Mouse (Mus musculus) T-helper 17 cell (primary cell): Measurements from ENCODE around the gene Cep112.

Source experiments
- in situ Hi-C, 2 experiments: fragments of 300-600 bp; cut with MboI, MseI; formaldehyde crosslinking; loops; 1 replicate in 1 of 2; 2 replicates in 1 of 2; pipeline ENCODE4 v1.15.1; 2025; ENCODE audit warnings: high pct_unique_total_duplicates in 2 of 2

Gene Cep112

DNA sequence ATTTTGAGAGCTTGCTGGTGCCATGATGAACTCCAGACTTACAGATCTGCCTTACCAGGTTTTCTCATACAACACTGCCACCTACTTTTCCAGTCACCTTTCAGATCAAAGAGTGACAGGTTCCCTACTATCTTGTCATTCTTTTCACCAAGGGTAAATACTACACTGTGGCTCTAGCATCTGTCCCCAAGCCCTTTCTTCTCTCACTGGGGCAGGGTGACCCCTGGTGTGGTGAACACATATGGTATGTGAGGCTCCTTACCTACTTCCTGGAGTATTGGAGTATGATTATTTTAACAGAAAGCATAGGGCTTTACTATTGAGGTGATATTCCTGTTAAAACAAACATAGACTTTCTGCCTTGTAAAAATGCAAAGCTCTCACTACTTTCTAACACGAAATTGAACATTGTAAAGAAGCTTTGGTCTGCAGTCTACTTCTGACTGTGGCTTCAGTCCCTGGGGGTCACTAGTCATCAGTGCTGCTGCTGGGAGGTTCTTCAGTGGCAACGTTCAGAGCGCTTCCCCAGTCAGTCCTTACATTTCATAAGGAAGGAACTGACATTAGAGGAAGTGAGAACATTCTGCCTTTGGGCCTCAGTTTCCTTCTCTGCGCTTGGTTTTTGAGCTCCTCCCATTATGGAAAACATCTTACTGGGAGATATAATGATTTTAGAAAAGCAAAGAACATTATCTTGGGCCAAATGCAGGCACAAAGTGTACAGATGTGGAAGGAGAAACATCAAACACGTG lies 168.4 kb downstream of the Cep112 start:
- in situ Hi-C loops: no loop called here

DNA sequence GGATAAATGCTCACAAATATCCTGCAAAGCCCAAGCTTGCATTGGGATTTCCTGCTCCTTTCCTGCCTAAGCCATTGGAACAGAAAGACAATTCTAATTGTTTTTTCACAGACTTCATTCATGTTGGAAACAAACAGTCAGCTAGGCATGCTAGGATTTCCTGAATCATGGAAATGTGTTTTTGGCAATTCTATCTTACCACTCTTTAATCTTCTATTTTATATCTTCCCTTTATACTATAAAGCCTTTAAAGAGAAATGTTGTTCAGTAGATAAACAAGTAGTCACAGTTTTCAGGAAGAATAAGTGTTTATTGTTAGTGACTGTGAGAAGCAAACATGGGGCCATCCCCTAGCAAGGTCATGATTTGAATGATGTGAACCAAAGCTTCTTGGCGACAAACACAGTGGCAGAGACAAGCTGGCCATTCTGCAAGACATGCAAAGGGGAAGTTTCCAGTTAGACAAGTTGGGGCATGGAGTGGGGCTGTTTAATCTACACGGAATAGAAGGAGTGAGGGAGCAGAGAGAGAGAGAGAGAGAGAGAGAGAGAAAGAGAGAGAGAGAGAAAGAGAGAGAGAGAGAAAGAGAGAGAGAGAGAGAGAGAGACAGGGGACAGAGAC lies 169.1 kb downstream of the Cep112 start:
- in situ Hi-C loops: no loop called here

DNA sequence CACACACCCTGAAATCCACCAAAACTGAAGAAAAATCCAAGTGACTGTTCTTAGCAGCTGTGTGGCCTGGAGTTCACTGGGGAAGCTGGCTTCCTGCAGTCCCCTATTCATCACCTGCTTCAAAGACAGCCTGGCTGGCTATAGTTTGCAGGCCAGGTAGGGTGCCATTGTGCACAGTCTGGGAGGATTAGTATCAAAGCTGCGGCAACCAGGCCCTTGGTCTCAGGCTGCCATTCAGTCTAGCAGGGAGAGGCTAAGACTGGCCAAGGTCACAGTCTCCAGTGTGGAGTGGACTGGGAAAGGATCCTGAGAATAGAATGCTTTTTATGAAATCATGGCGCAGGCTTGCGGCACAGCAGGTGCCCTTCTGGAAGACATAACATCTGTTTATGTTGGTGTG lies 180.3 kb downstream of the Cep112 start:
- in situ Hi-C loops: loop anchor here in 1 of 2 experiments (5.0 kb wide), 1 partner anchor 82 kb away; no protein-coding TSS in a partner anchor

DNA sequence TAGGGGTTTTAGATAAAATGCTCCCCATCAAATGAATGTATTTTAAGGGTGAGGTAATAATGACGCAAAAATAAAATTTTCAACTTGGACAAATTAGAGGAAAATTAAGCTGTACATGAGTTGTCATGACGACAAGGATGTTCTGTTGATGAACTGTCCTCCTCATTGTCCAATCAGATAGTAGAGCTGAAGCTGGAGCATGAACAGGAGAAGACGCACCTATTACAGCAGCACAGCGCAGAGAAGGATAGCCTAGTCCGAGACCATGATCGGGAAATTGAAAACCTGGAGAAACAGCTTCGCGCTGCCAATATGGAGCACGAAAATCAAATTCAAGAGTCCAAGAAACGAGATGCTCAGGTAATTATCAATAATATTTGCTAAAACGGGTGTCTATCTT lies 181.0 kb downstream of the Cep112 start:
- in situ Hi-C loops: loop anchor here in 1 of 2 experiments (5.0 kb wide), 1 partner anchor 81 kb away; no protein-coding TSS in a partner anchor

DNA sequence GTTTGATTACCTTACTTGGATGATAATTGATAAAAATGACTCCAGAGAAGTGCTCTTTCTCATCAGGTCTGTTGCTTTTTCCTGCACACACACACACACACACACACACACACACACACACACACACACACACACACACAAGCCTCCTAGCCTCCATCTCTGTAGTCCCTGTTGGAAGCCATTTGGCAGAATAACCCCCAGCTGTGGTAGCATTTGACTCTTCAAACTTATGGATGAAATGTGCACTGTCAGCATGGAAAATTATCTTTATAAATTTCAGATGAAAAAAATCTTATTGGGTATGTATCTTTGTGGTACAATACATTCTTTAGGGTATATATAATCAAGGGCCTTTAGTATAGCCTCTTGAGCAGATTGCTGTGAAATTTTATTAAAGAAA lies 181.8 kb downstream of the Cep112 start:
- in situ Hi-C loops: loop anchor here in 1 of 2 experiments (5.0 kb wide), 1 partner anchor 80 kb away; no protein-coding TSS in a partner anchor

DNA sequence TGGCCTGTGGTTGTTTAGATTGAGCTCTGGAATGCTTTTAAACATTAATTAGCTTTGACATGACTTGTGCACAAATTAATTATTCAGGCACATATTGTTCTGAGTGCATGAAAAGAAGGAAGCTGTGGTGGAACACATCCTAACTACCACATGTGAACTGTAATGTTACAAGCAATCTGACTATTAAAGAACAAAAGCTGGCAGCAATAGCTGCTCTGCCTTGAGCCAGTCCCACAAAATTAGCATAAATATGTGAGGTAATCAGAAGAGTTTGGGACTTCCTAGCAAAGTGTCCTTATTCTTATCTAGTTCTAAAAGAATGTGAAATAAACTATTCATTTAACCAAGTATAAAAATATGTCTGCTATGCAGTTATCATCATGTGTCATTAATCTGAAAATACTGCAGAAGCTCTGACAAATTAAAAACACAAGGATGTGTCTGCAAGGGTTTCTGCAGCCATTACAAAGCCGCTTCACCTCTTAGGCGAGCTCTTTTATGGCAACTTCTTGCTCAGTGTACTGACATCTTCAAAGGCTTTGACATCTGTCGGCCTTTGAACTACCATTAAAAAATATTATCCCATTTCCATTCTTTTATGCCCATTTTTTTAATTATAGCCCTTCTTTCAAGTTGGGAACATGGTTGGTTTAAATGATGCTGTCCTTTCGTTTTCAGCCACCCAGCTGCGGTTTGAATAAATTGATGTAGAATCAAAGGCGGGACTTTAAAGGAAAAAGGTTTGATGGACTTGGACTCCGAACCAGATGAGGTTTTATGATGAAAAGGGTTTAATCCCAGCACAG lies 195.8 kb downstream of the Cep112 start:
- in situ Hi-C loops: no loop called here

DNA sequence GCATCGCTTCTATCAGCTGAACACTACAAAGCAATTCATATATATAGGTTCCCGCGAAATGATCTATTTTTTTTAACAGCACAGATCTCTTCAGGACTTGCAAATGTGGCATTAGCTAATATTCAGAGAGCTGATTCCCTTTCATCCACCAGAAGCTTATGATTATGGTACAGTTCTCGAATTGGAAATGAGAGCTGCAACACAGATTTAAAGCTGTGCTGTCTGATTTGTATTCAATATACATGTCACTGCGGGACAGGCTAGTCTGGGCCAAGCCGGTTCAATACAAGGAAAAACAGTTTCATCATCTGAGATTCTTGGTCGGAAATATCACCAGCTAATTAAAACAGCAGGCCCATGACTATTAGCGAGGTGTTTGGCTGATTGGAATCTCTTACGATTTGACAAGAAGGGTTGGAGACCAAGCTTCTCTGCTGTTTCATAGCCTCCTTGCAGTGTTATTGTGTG lies 196.5 kb downstream of the Cep112 start:
- in situ Hi-C loops: no loop called here

DNA sequence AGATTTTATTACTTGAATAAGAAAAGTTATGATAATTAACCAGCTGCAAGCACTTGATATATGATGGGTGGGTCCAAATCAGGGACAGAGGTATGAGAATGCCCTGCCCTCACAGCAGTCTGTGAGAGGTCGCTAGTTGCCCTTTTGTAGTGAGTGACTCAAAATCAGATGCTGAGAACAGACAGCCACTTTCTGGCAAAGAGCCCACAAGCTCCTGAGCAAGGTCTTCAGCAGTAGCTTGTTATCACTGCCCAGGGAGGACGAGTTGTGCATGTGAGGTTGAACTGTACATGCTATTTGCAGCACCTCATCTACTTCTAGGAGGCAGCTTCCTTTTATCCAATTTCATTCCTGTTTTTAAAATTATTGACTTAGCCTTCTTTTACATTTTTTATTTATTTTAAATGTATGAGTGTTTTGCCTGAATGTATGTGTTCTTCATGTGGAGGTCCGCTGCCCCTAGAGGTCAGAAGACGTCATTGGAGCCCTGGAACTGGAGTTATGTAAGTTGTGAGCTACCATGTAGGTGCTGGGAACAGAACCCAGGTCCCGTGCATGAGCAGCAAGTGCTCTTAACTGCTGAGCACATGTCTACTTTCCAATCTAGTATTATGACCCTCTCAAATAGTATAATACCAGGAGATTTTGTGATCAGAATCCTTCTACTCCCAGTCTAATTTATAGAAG lies 200.7 kb downstream of the Cep112 start:
- in situ Hi-C loops: no loop called here

DNA sequence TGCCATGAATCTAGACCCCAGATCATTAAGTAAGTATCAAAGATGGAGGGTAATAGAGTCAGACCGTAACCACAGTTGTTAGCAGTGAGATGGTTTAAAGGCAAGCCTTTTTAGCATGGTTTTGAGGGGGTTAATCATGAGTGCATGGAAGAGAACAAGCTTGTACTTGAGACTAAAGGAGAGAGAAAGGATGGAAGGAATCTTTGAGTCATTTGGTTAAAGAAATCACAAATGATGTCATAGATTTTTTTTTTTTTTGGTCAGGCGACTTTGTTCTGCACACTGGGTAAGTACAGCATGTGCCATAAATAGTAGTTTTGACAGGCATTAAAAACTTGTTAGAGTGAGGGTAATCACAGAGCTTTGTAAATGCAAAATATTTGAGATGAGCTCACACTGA lies 212.8 kb downstream of the Cep112 start:
- in situ Hi-C loops: no loop called here

DNA sequence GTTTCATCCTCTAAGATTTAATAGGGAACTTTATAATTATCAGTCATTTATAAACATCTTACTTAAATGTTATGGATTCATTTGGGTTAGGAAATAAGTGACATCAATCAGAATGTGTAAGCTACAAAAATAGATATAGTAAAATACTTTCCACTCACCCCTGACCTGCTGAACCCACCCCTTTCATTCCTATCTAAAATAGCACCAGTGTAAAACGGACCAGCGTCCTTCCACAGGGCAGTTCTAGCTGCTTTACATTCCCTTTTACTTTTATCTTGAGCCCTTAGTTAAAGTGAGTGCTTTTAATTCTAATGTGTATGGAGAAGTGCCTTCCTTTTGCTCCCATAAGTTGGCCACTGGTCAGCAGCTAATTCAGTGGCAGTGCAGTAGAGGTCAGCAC lies 230.6 kb downstream of the Cep112 start:
- in situ Hi-C loops: no loop called here

DNA sequence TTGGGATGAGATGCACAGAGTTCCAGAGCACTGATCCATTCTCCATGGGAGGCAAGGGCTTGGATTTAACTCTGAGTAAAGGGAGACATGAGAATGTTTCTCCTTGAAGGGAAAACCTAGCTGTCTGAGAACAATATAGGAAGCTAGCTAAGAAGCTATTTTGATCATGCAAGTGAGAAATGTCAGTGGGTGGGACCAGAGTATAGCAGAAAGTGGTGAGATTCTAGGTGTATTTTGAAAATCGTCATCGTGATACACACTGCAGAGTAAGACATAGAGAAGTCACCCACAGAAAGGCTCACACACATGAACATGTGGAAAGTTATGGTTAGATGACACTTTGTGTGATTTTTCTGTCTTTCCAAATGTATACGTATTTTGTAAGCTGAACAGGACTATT lies 257.0 kb downstream of the Cep112 start:
- in situ Hi-C loops: no loop called here

DNA sequence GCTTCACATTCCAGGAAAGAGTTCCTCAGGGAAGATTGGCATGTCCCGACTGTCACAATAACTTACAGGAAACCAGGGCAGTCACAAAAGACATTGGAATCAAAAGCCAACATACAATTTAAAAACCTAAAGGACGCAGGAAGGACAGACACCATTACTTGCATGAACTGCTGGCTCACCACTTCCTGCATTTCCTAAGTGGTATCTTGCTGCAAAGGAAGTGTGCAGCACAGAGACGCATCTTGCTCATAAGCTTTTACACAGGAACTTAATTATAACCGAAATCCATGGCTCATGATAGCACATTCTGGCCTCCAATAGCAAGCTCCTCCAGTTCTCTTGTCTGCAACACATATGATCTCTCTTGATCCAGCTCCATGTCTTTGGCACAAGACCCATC lies 271.6 kb downstream of the Cep112 start:
- in situ Hi-C loops: no loop called here

DNA sequence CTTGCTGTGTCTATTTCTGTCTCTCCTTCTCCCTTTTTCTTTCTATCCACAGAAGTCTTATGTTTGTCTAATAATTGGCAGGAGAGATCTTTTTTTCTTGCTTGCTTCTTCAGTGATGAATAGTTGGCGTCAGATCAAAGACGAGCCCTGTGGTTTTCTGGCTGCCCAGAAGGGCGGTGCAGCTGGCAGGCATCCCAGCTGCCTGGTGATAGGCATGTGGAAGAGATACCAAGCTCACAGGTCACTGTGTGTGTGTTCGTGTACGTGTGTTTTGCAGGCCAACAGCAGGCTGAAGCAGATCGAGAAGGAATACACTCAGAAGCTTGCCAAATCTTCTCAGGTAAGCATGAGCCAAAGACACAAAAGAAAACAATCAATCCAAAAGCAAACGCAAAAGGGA lies 327.3 kb downstream of the Cep112 start:
- in situ Hi-C loops: no loop called here

DNA sequence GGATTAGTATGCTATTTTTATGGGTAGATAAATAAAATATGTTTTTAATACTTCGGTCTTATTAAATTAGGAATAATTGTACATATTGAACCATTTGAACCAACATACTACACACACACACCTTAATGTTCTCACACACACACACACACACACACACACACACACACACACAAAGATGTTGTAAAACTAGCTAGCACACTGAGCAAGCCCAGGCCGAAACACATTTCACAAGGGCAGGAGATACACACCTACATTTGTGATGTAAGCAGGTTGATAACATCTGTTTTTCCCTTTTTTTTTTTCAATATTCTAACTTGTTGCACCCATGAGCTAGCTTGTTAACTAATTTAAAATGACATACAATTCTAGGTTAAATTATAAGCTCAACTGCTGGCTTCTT lies 327.8 kb downstream of the Cep112 start:
- in situ Hi-C loops: no loop called here

DNA sequence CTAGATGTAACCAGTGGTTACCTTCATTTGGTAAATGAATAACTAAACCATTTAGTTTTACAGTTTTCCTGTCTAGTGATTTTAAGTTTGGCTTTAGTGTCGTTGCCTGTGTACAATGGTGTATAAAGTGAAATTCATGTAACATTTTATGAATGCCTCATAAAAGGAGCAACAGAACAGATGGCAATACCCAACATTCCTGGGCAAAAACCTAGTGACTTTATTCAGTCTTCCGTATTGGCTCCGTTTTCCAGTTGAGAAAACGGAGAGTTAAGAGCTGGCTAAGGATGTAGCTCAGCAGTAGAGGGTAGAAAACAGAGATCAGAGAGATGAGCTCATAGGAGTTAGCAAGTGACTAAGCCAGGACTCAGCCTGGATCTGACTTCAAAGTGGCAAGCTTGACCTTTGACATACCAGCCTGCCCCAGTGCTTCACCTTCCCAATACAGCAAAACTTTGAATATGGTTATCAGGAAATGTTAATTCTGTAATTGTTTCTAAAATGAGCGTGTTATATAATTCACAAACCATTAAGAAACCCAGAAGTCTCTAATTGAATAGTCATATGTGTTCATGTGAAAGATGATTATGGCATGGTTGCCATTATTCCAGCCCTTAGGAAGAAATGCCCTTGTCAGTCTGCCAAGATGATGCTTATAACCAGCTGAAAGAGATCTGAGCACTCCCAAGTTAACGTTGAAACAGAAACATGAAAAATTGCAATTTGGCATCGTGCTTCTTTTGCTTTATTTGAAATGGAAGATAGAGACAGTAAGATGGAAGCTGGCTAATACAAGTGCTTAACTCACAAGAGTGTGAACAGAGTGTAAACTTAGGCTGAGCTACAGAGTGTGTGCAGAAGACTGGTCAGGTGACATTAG lies 328.6 kb downstream of the Cep112 start:
- in situ Hi-C loops: no loop called here

DNA sequence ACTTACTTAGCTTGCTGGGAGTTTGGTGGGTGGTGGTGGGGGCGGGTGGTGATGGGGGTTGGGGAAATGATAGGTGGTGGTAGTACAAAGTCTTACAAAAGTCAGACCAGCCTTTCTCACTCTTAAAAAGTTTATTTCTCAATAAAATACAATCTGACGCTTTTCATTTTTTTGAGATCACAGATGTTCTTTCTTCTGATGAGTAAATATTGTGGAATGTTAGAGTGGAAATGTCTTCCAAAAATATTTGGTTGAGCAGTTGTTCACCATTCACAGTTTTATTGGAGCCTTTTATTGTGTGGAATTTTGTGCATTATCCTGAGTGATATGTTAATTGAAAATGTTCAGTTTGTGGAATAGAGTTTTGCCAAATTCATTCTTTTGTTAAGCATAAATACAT lies 332.2 kb downstream of the Cep112 start:
- in situ Hi-C loops: no loop called here

DNA sequence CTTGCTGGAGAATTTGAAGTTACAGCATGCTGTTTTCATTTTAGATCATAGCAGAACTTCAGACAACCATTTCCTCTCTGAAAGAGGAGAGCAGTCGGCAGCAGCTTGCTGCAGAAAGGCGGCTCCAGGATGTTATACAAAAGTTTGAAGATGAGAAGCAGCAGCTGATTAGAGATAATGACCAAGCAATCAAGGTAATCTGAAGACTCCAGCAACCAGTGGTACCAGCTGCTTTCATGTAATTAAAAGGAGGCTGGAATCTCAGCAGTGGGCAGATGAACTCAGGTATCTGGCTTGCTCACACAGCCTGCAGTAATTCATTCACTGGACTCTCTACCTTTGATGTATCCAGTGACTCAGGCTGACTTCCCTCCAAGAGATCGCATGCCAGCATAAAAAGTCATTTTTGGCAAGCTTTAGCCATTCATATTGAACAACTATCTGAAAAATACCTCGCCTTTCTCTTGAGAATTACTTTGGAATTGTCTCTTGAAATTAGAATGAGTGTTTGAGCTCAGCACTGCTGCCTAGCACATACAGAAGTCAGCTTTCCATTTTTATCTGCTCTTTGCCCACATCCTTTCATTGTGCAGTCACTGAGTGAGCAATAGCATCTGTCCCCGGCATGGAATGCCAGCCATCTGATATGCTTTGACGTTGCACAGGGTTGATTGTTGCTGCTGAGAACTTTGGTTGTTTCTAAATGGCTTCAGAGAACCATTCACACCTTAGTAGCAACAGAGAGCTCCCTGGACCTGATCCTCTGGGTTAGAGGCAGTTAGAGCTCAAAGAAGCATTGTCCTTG lies 332.8 kb downstream of the Cep112 start:
- in situ Hi-C loops: no loop called here

DNA sequence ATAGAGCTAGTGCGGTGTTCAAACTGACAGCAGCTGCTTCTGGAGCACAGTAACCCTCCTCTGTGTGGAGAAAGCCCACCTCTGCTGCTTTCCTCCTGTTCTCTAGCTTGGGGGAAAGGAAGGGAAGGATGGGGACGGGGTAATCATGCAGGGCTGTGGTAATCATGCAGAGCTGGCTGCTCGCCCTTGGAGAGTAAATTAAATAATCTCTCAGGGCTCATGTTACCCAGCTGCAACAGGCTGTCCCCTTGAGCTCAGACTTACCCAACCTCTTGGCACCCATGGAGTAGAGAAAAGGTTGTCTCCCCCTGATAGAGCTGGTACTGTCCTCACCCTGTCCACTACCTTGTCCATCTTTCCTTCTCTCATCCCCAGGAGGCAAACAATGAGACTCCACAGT lies 345.1 kb downstream of the Cep112 start:
- in situ Hi-C loops: no loop called here

DNA sequence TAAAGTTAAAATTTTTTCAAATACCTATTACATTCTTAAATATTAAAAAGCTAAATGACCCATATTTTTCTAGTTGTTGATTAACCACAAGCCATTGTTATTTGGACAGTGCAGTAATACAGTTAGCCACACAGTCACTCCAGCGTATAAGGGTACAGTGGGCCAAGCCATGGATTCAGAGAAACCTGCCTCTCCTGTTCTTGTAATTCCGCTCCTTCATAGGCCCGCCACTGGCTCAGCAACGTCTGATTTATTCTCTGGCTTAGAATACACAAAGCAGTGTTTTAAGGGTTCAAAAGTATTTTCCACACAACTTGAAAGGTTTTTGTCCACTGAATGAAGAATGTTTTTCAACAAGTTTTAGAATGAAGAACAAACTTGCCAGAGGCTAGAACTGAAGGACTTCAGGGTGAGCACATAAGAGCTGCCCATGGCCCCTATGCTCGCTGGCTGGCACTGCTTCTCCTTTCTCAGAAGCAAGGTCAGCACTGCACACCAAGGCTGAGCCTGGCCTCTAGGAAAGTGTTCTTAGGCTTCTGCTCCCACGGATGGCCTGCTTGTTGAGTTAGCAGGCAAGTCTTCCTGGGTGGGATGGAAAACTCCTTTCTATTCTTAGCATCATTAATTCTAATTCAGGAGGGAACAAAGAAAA lies 349.2 kb downstream of the Cep112 start:
- in situ Hi-C loops: no loop called here
